Mouse (Mus musculus) kidney, adult 8-10 months (tissue): ENCODE data around the gene Sox5.

Experiments
- DNase-seq, 2 experiments: peaks; one replicate each; pipeline ENCODE4 v3.0.0; 2022

The Sox5 gene

DNA sequence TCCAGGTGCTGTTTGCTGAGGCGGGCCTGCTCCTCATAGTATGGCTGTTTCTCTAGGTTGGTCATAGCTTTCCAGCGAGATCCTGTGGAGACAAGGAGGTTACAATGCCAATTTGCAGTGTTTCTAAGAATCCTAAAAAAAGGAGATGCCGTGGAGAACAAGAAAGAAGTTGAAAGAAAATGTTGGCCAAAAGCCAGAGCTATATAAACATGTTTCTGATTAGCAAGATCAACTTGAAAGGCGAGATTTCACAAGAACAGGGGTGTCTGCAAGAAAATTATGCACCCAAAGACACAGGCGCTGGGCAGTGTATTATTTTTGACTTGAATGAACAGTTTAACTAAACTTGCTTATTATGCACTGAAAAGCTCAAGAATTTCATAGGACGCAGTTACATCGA, 946.4 kb downstream of the Sox5 start:
- no peak for DNase-seq

DNA sequence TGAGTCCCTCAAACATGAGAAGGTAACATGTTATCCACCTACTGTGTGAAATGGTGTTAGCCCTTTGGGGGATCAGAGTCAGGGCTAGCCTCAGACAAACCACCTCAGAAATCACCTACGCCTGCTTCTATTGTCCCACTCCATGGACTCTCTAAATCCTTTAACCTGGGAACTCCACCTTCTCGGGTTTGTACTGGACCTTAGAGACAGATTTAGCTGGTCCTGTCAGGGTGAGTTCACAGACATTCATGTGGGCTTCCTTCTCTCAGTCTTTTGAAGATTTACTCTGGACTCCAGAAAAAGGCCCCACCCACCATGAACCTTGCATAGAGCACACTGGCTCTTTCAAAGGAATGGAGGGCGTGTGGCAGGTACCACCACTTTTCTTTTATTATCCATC, 947.8 kb downstream of the Sox5 start:
- DNase-seq = no peak

DNA sequence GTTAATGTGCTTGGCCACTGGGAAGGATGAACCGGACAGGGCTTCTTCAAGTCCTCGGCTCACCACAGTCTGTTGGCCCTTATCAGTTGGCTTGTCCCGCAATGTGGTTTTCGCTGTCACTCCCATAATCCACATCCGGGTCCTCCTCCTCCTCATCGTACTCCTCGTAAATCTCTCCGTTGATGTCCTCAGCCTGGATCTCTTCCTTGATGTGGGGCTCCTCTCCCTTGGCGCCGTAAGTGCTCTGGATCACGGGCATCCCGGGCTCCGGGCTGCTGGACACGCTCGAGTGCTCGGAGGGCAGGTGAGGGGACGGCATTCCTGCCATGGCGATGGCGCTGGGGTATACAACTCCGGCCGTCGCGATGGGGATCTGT, 948.6 kb downstream of the Sox5 start:
- no peak for DNase-seq

DNA sequence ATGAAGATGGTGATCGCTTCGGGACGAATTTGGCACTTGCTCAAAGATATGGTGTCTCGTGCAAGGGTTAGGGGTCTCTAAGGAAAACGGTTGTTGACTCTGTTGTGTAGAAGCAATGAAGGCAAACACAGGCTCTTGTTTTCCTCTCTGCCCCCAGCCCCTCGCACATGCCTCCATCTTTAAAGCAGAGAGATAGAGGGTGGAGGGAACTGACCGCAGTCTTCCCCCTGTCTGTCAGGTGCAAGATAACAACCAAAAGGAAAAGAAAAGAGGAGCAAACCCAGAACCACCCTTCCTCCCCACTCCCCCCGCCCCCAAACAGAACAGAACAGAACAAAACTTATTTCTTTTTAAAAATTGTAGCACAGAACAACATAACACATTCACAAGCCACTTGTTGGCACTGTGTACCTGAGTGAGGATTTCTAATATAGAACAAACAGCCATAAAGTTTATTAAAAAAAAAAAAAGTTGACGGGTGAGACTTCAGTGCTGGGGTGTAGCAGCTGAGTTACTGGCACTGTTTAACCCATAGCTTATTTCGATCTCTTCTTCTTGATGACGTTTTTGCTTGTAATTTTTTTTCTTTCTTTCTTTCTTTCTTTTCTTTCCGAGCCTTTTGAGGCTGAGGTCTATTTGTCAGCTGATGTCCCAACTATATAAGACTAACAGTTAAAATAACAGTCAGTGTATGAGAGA, 949.1 kb downstream of the Sox5 start:
- DNase-seq = no peak

DNA sequence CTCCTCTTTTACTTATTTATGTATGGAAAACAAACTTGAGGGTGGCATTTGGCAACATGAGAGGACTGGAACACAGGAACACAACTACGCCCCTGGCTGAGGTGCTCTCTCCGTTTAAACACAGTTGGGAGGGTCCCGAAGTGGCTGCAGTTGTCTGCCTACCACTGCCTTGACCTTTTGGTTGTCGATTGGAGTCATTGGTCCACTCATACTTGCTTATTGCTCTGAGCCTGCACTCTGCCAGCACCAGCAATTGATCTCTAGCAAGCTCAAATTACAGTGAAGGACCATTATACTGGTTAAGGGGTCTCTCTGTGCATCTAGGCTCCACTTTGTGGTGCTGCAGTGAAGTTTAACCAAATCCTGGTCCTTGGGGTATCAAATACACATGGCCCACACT, 950.5 kb downstream of the Sox5 start:
- no peak for DNase-seq

DNA sequence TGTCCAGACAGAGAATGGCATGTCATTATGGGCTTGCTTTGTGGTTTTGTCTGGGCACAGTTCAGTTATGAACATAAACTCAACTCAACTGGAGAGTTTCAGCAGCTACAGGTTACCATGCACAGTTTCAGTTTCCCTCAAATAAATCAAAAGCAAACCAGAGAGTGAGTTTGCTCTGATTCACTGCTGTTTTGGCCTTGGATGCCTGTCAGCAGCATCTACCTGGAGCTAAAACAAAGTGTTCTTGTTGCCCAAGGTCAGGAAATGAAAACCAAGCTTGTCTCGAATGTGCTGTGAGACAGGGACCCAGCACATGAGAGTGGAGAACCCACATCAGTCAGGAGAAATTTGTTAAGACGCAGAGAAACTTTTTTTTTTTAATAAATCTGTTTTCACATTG, 951.6 kb downstream of the Sox5 start:
- DNase-seq = no peak

DNA sequence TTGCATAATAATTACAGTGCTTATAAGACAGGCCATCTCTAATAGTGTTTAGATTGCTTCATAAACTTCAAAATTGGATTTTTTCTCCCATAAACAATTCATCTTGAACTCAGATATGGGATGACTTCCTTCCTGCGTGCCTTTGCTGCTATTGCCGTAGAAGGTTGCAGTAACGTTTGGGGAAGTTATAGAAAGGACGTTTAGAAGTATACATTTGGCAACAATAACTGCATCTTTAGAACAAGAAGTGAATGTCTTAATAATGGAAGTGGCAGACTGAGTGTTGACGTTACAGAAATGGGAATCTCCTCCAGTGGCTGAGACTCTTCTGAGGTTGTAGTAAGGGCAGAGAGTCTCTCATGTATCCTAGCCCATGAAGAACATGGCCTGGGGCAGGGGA, 955.0 kb downstream of the Sox5 start:
- no peak for DNase-seq

DNA sequence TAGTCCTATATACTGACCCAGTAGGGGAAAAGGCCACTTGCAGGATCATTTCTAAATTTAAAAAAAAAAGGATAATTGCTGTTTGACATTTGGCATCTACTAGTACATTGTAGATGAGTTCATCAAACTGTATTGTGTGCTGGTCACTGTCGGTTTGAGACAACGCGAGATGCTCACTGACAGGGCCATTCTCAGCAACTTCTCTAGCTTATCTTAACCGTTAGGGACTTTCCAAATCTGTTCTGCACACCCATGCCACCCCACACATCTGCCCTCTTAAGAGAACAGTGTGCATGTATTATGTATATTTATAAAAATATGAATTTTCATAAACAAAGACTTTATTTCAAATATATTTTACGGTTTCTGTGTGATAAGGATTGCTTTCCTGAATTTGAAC, 955.8 kb downstream of the Sox5 start:
- no peak for DNase-seq

DNA sequence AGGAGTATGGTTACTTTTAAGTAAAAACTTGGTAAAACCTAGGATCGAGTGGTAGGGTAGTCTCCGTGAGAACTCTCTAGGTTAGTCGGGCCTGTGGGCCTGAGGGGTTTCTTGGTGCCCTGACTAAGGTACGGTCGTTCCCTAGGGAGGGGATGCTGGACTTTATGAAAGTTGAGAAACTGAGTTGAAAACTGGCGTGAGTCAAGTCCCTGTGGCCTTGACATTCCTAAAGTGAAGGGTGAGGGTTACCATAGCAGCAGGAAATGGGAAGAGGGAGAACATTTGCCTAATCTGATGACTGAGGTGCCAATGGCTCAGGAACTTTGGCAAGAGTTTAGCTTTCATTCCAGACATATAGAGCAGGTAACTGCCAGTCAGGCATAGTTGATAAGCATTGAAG, 956.7 kb downstream of the Sox5 start:
- no peak for DNase-seq

DNA sequence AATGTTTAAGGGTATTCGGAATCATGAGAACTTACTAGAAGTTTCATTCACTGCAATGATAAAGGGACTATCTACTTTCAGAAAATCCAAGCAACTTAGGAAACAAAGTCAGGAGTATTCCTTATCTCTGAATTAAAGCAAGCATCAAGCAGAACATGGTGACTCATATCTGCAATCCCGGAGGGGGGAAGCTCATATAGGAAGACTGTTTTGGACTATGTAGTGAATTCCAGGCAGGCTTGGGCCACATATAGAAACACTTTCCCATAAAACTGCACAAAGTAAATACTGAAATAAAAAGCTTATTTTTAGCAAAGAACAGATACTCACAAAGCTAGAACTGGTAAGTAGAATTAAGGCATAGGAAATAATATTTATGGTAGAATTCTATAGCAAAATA, 993.3 kb downstream of the Sox5 start:
- no peak for DNase-seq

DNA sequence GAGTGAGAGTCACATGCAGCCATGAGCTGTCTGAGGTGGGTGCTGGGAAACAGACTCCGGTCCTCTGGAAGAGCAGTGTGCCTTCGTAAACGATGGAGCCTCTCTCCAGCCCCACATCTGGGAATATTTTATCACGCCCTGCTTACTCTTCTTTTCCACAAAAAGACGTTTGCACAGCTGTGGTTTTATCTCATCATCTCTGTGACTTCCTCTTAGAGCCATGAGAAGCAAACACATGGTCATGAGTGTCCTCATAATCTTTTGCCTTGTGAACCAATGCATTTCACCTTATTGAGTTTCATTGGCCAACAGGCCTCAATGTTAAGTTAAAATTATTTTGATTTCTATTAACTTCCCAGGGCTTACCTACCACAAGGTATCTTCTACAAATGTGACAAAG, 994.4 kb downstream of the Sox5 start:
- no peak for DNase-seq

DNA sequence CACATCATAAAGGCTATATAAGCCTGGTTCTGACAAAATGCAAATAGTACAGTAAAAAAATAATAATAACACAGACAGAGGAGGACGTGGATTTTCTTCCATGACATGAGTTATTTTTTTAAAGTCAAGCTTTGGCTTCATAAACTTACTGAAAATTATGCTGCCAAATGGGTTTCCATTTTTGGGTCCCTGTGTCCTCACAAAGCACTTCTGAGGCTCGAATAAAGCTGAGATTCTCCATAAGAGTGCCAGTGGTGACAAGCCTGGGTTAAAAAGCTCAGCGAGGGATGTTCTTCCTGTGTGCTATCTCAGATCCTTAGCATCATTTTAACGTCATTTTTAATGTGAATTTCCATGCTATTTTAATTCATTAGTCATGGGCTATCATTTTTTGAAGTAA, 996.1 kb downstream of the Sox5 start:
- no peak for DNase-seq
